Mouse (Mus musculus) C2C12 (cell line): ENCODE data around the gene Lrrc23. TPM values are rescaled to one million over a fixed set of nuclear protein-coding genes. Genes with fewer than 3 reads are reported as not detected.

ENCODE experiments used
- H3K27me3 ChIP-seq: one replicate; pipeline ENCODE4 v1.6.1; 2011; ENCODE audit not compliant: control insufficient read depth, insufficient read depth, insufficient read length
- H3K36me3 ChIP-seq: one replicate; pipeline ENCODE4 v1.6.1; 2011; ENCODE audit not compliant: control insufficient read depth, insufficient read depth
- H3K4me3 ChIP-seq: one replicate; pipeline ENCODE4 v1.5.1; 2011; ENCODE audit warnings: mild to moderate bottlenecking, control low read depth; ENCODE audit not compliant: poor library complexity, insufficient read depth, severe bottlenecking
- H3K79me2 ChIP-seq: one replicate; pipeline ENCODE4 v1.6.1; 2011; ENCODE audit not compliant: control insufficient read depth, insufficient read depth
- H3K79me3 ChIP-seq: one replicate; pipeline ENCODE4 v1.6.1; 2011; ENCODE audit warnings: low read depth, control low read depth
- H3ac ChIP-seq: one replicate; pipeline ENCODE3; 2011; ENCODE audit warnings: low read depth; ENCODE audit not compliant: control insufficient read depth, insufficient read length
- CEBPB ChIP-seq: IDR thresholded peaks from one replicate; pipeline ENCODE4 v1.6.1; 2011; ENCODE audit warnings: low read depth, mild to moderate bottlenecking, control low read depth, moderate library complexity
- CTCF ChIP-seq: IDR thresholded peaks from one replicate; pipeline ENCODE4 v1.5.1; 2011; ENCODE audit not compliant: control insufficient read depth, insufficient read depth, insufficient read length
- FOSL1 ChIP-seq: IDR thresholded peaks from one replicate; pipeline ENCODE4 v1.8.0; 2011; ENCODE audit warnings: mild to moderate bottlenecking, low read length; ENCODE audit not compliant: poor library complexity, insufficient read depth, severe bottlenecking
- MAX ChIP-seq: IDR thresholded peaks from one replicate; pipeline ENCODE4 v1.6.1; 2011; ENCODE audit warnings: mild to moderate bottlenecking, control low read depth
- MYOD1 ChIP-seq: IDR thresholded peaks from one replicate; pipeline ENCODE4 v1.6.1; 2011; ENCODE audit warnings: low read depth; ENCODE audit not compliant: control insufficient read depth, insufficient read length
- MYOG ChIP-seq: IDR thresholded peaks from one replicate; pipeline ENCODE4 v1.6.1; 2011; ENCODE audit not compliant: control insufficient read depth, insufficient read length; ENCODE audit errors: extremely low read depth
- USF1 ChIP-seq: IDR thresholded peaks from one replicate; pipeline ENCODE4 v1.6.1; 2011; ENCODE audit warnings: low read depth, mild to moderate bottlenecking, control low read depth, moderate library complexity
- polyA plus RNA-seq: library from polyadenylated mRNA; unstranded; fragments of >200 nt; fragmentation: generic; extraction: Trizol; gene quantifications from one replicate; pipeline ENCODE4 v1.2.1, GENCODE M21; 2012; ENCODE audit warnings: missing spikeins

Lrrc23 gene
- polyA plus RNA-seq, 1 experiment: 0.13 TPM

DNA sequence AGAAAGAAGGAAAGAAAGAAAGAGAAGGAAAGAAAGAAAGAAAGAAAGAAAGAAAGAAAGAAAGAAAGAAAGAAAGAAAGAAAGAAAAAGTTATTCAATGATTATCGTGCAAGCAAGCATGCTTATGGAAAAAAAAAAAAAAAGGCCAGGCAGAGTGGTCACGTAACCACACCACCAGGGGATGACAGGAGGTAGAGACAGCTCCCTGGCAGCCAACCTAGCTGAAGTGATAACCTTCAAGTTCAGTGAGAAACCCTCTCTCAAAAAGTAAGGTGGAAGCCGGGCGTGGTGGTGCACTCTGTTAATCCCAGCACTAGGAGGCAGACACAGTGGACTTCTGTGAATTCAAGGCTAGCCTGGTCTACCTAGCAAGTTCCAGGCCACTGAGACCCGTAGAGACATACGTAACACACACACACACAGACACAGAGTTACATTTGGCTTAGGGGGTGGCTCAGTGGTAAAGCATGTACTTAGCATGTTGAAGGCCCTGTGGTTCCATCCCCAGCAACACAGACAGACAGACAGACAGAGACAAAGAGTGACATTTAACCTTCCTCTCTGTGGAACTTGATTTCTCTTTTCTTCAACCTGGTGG, 56.6 kb downstream of the Lrrc23 start:
- H3K27me3 ChIP-seq: no peaks in the 10 kb centered on the region
- H3K4me3 ChIP-seq: no peak overlapping the region
- H3K79me2 ChIP-seq: no peaks in the 10 kb centered on the region
- H3K36me3 ChIP-seq: no peaks in the 10 kb centered on the region
- no peak overlapping the region for H3ac ChIP-seq
- no peak for TF ChIP-seq CTCF
- TF ChIP-seq MYOD1: no peak
- no peak for TF ChIP-seq CEBPB
- TF ChIP-seq MYOG: no peak
- TF ChIP-seq USF1: no peak
- TF ChIP-seq FOSL1: no peak
- no peak for TF ChIP-seq MAX
- no peaks in the 10 kb centered on the region for H3K79me3 ChIP-seq

GRCm38 (mm10) chr6:124720904-124721303, 58.6 kb downstream of the Lrrc23 start:
- TF ChIP-seq CTCF (no peak), MYOG (no peak), MAX (no peak), CEBPB (no peak), FOSL1 (no peak), MYOD1 (no peak), USF1 (no peak)
- H3ac ChIP-seq: no peak overlapping the region
- no peaks in the 10 kb centered on the region for H3K79me2 ChIP-seq

More at GRCm38 (mm10) chr6:124720904-124721303, 58.6 kb downstream of the Lrrc23 start:
- Histone ChIP-seq H3K27me3 (no peaks in the 10 kb centered on the region), H3K79me3 (no peaks in the 10 kb centered on the region), H3K4me3 (no peak overlapping the region), H3K36me3 (peaks cover 16% of the 10 kb centered on the region)

Other genes starting within 250 kb of the Lrrc23 start
- gene C1s1, start 237.4 kb downstream of the Lrrc23 start, polyA plus RNA-seq: 0.05 TPM
- not detected for gene C1rb, start 209.4 kb downstream of the Lrrc23 start, polyA plus RNA-seq
- 0.04 TPM for gene C1s2, start 143.6 kb downstream of the Lrrc23 start, polyA plus RNA-seq
- 55.4 TPM for gene Lpcat3, start 116.7 kb downstream of the Lrrc23 start, polyA plus RNA-seq
- 208 TPM for gene Emg1, start 67.5 kb downstream of the Lrrc23 start, polyA plus RNA-seq
- 456 TPM for gene Phb2, start 67.4 kb downstream of the Lrrc23 start, polyA plus RNA-seq
- gene Ptpn6, start 41.0 kb downstream of the Lrrc23 start, polyA plus RNA-seq: 8.2 TPM
- gene Grcc10, start 38.4 kb downstream of the Lrrc23 start, polyA plus RNA-seq: 294 TPM
- gene Gm45234, start 23.7 kb downstream of the Lrrc23 start, polyA plus RNA-seq: not detected
- gene Atn1, start 23.2 kb downstream of the Lrrc23 start, polyA plus RNA-seq: 47.0 TPM
- gene Eno2, start 10.1 kb downstream of the Lrrc23 start, polyA plus RNA-seq: 5.5 TPM
- 24.8 TPM for gene Spsb2, start 28.9 kb upstream of the Lrrc23 start, polyA plus RNA-seq
- gene Tpi1, start 34.6 kb upstream of the Lrrc23 start, polyA plus RNA-seq: 604 TPM
- 132 TPM for gene Usp5, start 49.8 kb upstream of the Lrrc23 start, polyA plus RNA-seq
- 69.9 TPM for gene Cdca3, start 49.8 kb upstream of the Lrrc23 start, polyA plus RNA-seq
- gene Gnb3, start 60.5 kb upstream of the Lrrc23 start, polyA plus RNA-seq: not detected
- gene P3h3, start 78.0 kb upstream of the Lrrc23 start, polyA plus RNA-seq: 1.1 TPM
- gene Gpr162, start 84.3 kb upstream of the Lrrc23 start, polyA plus RNA-seq: 0.05 TPM
- not detected for gene Cd4, start 108.5 kb upstream of the Lrrc23 start, polyA plus RNA-seq
- 0.44 TPM for gene Lag3, start 132.0 kb upstream of the Lrrc23 start, polyA plus RNA-seq
- gene Ptms, start 140.4 kb upstream of the Lrrc23 start, polyA plus RNA-seq: 1,903 TPM
- 547 TPM for gene Mlf2, start 151.7 kb upstream of the Lrrc23 start, polyA plus RNA-seq
- gene Cops7a, start 185.8 kb upstream of the Lrrc23 start, polyA plus RNA-seq: 165 TPM
- gene Pianp, start 217.0 kb upstream of the Lrrc23 start, polyA plus RNA-seq: 1.1 TPM
- 27.8 TPM for gene Zfp384, start 229.4 kb upstream of the Lrrc23 start, polyA plus RNA-seq